Mouse (Mus musculus): ENCODE results near the gene Xrcc3. TPM values are rescaled to one million over a fixed set of nuclear protein-coding genes. Genes with fewer than 3 reads are reported as not detected.

Gene Xrcc3
- polyA plus RNA-seq, 1 experiment from 2014 or later: 2.1 TPM

GRCm38 (mm10) chr12:111756698-111757082, 57.0 kb downstream of the Xrcc3 start:
- no peaks in the 10 kb centered on the region for H3K36me3 ChIP-seq (replicated peaks; ENCODE audit: insufficient read depth, low read length)
- no peak overlapping the region for H3K9ac ChIP-seq (replicated peaks)
- peak; percentile 45 for DNase-seq
- ATAC-seq: no peak
- H3K27ac ChIP-seq (ENCODE audit: low read depth): no peak overlapping the region
- no peak overlapping the region for H3K4me2 ChIP-seq (ENCODE audit: low read depth, low read length)
- TF ChIP-seq CTCF (IDR thresholded peaks at IDR 0.05; ENCODE audit: low read depth) (no peak), EP300 (IDR thresholded peaks at IDR 0.05; ENCODE audit: low read depth) (no peak)
- H3K27me3 ChIP-seq (ENCODE audit: insufficient read depth, low read length): no peaks in the 10 kb centered on the region
- H3K4me1 ChIP-seq (ENCODE audit: insufficient read depth): peaks cover 21% of the 10 kb centered on the region
- 42% methylated on average over 5 of the region's 5 CpGs for WGBS (ENCODE audit: insufficient replicate concordance)
- no peaks in the 10 kb centered on the region for H3K9me3 ChIP-seq (ENCODE audit: low read length)
- no peak overlapping the region for H3K4me3 ChIP-seq (ENCODE audit: low read depth, low read length)

DNA sequence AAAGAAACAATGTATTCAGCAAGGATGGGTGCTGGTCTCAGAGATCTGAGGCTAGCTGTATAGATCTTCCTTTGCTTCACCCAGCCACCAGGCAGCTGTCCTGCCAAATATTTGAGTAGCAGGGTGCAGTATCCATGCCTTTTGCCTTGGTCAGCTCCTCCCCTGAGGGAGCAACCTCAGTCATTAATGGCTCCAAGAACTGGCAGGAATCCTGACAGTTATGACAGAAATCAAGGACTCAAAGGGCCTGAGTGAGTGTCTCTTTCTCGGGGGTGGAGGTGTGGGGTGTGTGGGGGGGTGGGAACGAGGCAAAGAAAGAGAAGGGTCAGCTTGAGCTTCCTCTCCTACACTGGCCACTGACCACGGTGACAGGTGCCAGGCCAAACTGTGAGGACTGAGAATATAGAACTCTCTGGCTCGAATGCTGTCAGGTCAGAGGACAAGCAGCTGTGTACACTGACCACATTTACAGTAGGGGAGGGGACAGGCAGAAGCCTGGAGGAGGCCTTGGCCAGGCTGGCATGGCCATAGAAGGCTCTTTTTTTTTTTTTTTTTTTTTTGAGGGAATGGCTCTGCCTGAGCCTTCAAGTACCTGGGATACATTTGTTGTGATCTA, 57.5 kb downstream of the Xrcc3 start:
- no peak overlapping the region for H3K4me2 ChIP-seq (ENCODE audit: low read depth, low read length)
- no peak overlapping the region for H3K4me3 ChIP-seq (ENCODE audit: low read depth, low read length)
- H3K4me1 ChIP-seq (ENCODE audit: insufficient read depth): peaks cover 21% of the 10 kb centered on the region
- H3K36me3 ChIP-seq (replicated peaks; ENCODE audit: insufficient read depth, low read length): no peaks in the 10 kb centered on the region
- H3K27me3 ChIP-seq (ENCODE audit: insufficient read depth, low read length): no peaks in the 10 kb centered on the region
- no peaks in the 10 kb centered on the region for H3K9me3 ChIP-seq (ENCODE audit: low read length)
- H3K9ac ChIP-seq (replicated peaks): no peak overlapping the region
- ATAC-seq (no peak), DNase-seq (no peak)
- TF ChIP-seq EP300 (IDR thresholded peaks at IDR 0.05; ENCODE audit: low read depth) (no peak), CTCF (IDR thresholded peaks at IDR 0.05; ENCODE audit: low read depth) (no peak)
- WGBS (ENCODE audit: insufficient replicate concordance): 34% methylated on average over 4 of the region's 4 CpGs
- H3K27ac ChIP-seq (ENCODE audit: low read depth): no peak overlapping the region

- H3K4me3 ChIP-seq (ENCODE audit: low read depth, low read length): no peak overlapping the region
- H3K36me3 ChIP-seq (replicated peaks; ENCODE audit: insufficient read depth, low read length): no peaks in the 10 kb centered on the region
- H3K4me2 ChIP-seq (ENCODE audit: low read depth, low read length): no peak overlapping the region
- peaks cover 16% of the 10 kb centered on the region for H3K4me1 ChIP-seq (ENCODE audit: insufficient read depth)
- DNase-seq (no peak), ATAC-seq (no peak)
- TF ChIP-seq CTCF (IDR thresholded peaks at IDR 0.05; ENCODE audit: low read depth): no peak
- TF ChIP-seq EP300 (IDR thresholded peaks at IDR 0.05; ENCODE audit: low read depth): no peak
- H3K9me3 ChIP-seq (ENCODE audit: low read length): no peaks in the 10 kb centered on the region
- H3K27ac ChIP-seq (ENCODE audit: low read depth): no peak overlapping the region
- no peak overlapping the region for H3K9ac ChIP-seq (replicated peaks)
- WGBS (ENCODE audit: insufficient replicate concordance): 49% methylated on average over 2 of the region's 2 CpGs
- no peaks in the 10 kb centered on the region for H3K27me3 ChIP-seq (ENCODE audit: insufficient read depth, low read length)
These were observed 58.4 kb downstream of the Xrcc3 start for GRCm38 (mm10) chr12:111755231-111755630.

DNA sequence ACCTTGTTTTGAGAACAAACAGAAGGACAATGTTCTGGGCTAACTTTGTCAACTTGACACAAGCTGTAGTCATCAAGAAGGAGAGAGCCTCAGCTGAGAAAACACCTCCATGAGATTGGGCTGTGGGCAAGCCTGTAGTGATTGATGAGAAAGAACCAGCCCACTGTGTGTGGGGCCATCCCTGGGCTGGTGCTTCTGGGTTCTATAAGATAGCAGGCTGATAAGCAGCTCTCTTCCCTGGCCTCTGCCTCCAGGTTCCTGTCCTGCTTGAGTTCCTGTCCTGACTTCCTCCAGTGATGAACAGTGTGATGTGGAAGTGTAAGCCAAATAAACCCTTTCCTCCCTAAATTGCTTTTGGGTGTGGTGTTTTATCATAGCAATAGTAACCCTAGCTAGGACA, 59.0 kb downstream of the Xrcc3 start:
- no peak overlapping the region for H3K9ac ChIP-seq (replicated peaks)
- H3K4me3 ChIP-seq (ENCODE audit: low read depth, low read length): no peak overlapping the region
- no peak overlapping the region for H3K4me2 ChIP-seq (ENCODE audit: low read depth, low read length)
- H3K4me1 ChIP-seq (ENCODE audit: insufficient read depth): peaks cover 12% of the 10 kb centered on the region
- no peaks in the 10 kb centered on the region for H3K9me3 ChIP-seq (ENCODE audit: low read length)
- DNase-seq (no peak), ATAC-seq (no peak)
- TF ChIP-seq CTCF (IDR thresholded peaks at IDR 0.05; ENCODE audit: low read depth) (no peak), EP300 (IDR thresholded peaks at IDR 0.05; ENCODE audit: low read depth) (no peak)
- H3K27ac ChIP-seq (ENCODE audit: low read depth): no peak overlapping the region
- H3K27me3 ChIP-seq (ENCODE audit: insufficient read depth, low read length): no peaks in the 10 kb centered on the region
- H3K36me3 ChIP-seq (replicated peaks; ENCODE audit: insufficient read depth, low read length): no peaks in the 10 kb centered on the region

- H3K9ac ChIP-seq (replicated peaks): no peak overlapping the region
- no peaks in the 10 kb centered on the region for H3K9me3 ChIP-seq (ENCODE audit: low read length)
- no peak for ATAC-seq
- H3K27me3 ChIP-seq (ENCODE audit: insufficient read depth, low read length): no peaks in the 10 kb centered on the region
- H3K4me2 ChIP-seq (ENCODE audit: low read depth, low read length): no peak overlapping the region
- H3K27ac ChIP-seq (ENCODE audit: low read depth): no peak overlapping the region
- H3K36me3 ChIP-seq (replicated peaks; ENCODE audit: insufficient read depth, low read length): no peaks in the 10 kb centered on the region
- DNase-seq: no peak
- H3K4me3 ChIP-seq (ENCODE audit: low read depth, low read length): no peak overlapping the region
- TF ChIP-seq CTCF (IDR thresholded peaks at IDR 0.05; ENCODE audit: low read depth): no peak
- no peak for TF ChIP-seq EP300 (IDR thresholded peaks at IDR 0.05; ENCODE audit: low read depth)
- H3K4me1 ChIP-seq (ENCODE audit: insufficient read depth): peaks cover 7% of the 10 kb centered on the region
- WGBS (ENCODE audit: insufficient replicate concordance): 53% methylated on average over 9 of the region's 9 CpGs
These were observed 60.3 kb downstream of the Xrcc3 start for GRCm38 (mm10) chr12:111753347-111753746.

Other genes starting within 250 kb of the Xrcc3 start
- 9.5 and 11.0 TPM in 2 replicates for gene Mark3, start 239.3 kb downstream of the Xrcc3 start, polyA plus RNA-seq (2015; fragmentation: Nextera tagmentation; extraction: Ambion mirVana)
- gene Ckb, start 141.5 kb downstream of the Xrcc3 start, polyA plus RNA-seq (2015; fragmentation: Nextera tagmentation; extraction: Ambion mirVana): 28.1 and 32.7 TPM in 2 replicates
- gene Trmt61a, start 135.8 kb downstream of the Xrcc3 start, polyA plus RNA-seq (2015; fragmentation: Nextera tagmentation; extraction: Ambion mirVana): 4.3 and 5.7 TPM in 2 replicates
- gene Bag5, start 100.6 kb downstream of the Xrcc3 start, polyA plus RNA-seq (2015; fragmentation: Nextera tagmentation; extraction: Ambion mirVana): 16.7 TPM in 2 replicates
- gene Apopt1, start 100.6 kb downstream of the Xrcc3 start, polyA plus RNA-seq (2015; fragmentation: Nextera tagmentation; extraction: Ambion mirVana): 21.5 and 22.1 TPM in 2 replicates
- gene Klc1, start 55.0 kb downstream of the Xrcc3 start, polyA plus RNA-seq (2015; fragmentation: Nextera tagmentation; extraction: Ambion mirVana): 9.6 and 10.7 TPM in 2 replicates
- gene Zfyve21, start 297 bp upstream of the Xrcc3 start, polyA plus RNA-seq (2015; fragmentation: Nextera tagmentation; extraction: Ambion mirVana): 53.3 and 60.0 TPM in 2 replicates
- 4.3 and 4.5 TPM in 2 replicates for gene Ppp1r13b, start 94.2 kb upstream of the Xrcc3 start, polyA plus RNA-seq (2015; fragmentation: Nextera tagmentation; extraction: Ambion mirVana)
- gene Atp5mpl, start 153.1 kb upstream of the Xrcc3 start, polyA plus RNA-seq (2015; fragmentation: Nextera tagmentation; extraction: Ambion mirVana): 676 and 694 TPM in 2 replicates
- gene Tdrd9, start 157.7 kb upstream of the Xrcc3 start, polyA plus RNA-seq (2015; fragmentation: Nextera tagmentation; extraction: Ambion mirVana): 0.15 and 0.21 TPM in 2 replicates
- gene Rd3l, start 167.4 kb upstream of the Xrcc3 start, polyA plus RNA-seq (2015; fragmentation: Nextera tagmentation; extraction: Ambion mirVana): not detected in 2 replicates

All from liver, postnatal 0 days (tissue).